Comparison of ENCODE assay signal across 7 mouse cellular contexts in genomic region chr11:94127966-94128365, GRCm38 (mm10).
DNase-seq lines count a peak whose midpoint lies in the region; ATAC-seq and TF ChIP-seq lines count a peak whose summit lies in the region.

No protein-coding gene starts in this region.

- peaks cover 26% of the 10 kb centered on the region for H3K4me1 ChIP-seq in cerebellum, adult 2 months (ENCODE audit: control insufficient read depth, insufficient read depth, low read length)
- H3K4me1 ChIP-seq in hindbrain, embryonic 15.5 days (replicated peaks) = 0 out of 2 replicates have a peak, but pooled peaks cover 2% of the 10 kb centered on the region

- peak; percentile 82 for DNase-seq in T-cell, adult 2 months (ENCODE audit: low spot score)
- peak; percentile 84 to 87 for DNase-seq in cerebellum, adult 2 months
- DNase-seq in forelimb bud, embryonic 11.5 days (ENCODE audit: low read depth, low spot score) = peak; percentile 89
- DNase-seq in layer of hippocampus, postnatal 25 days (ENCODE audit: extremely low spot score in 1 of 2, low spot score in 1 of 2) = peak; percentile 83 to 90
- peak; percentile 72 to 81 for DNase-seq in right cerebral cortex, postnatal 36 days (ENCODE audit: low spot score in 2 of 2)

- ATAC-seq in hindbrain, embryonic 15.5 days (ENCODE audit: low FRiP score, low read depth) = peak; percentile 39; the same call in 1 of the 2 replicates
- ATAC-seq in megakaryocyte, adult 5-6 weeks (ENCODE audit: poor library complexity, severe bottlenecking) = peak; percentile 80

- no peak overlapping the region for H3K9ac ChIP-seq in hindbrain, embryonic 15.5 days

- H3K4me3 ChIP-seq in cerebellum, adult 2 months (replicated peaks; ENCODE audit: insufficient read depth, low read depth, low read length) = no peak overlapping the region
- H3K4me3 ChIP-seq in hindbrain, embryonic 15.5 days = no peak overlapping the region

- no peak overlapping the region for H3K4me2 ChIP-seq in hindbrain, embryonic 15.5 days

- peaks cover 25% of the 10 kb centered on the region for H3K36me3 ChIP-seq in hindbrain, embryonic 15.5 days

- no peak for TF ChIP-seq POLR2A in cerebellum, adult 2 months (IDR thresholded peaks at IDR 0.05; ENCODE audit: borderline replicate concordance, insufficient read depth, low read length)

- no peaks in the 10 kb centered on the region for H3K27me3 ChIP-seq in cerebellum, adult 2 months (ENCODE audit: control insufficient read depth, insufficient read depth, low read length)
- H3K27me3 ChIP-seq in hindbrain, embryonic 15.5 days = no peaks in the 10 kb centered on the region

- 23% methylated on average over 5 of the region's 5 CpGs for WGBS in cerebellum, adult 2 months
- 36% methylated on average over 5 of the region's 5 CpGs for WGBS in hindbrain, embryonic 15.5 days

- TF ChIP-seq CTCF in cerebellum, adult 2 months (IDR thresholded peaks at IDR 0.05; ENCODE audit: borderline replicate concordance, insufficient read depth, low read depth, low read length) = peak; percentile 93

- H3K27ac ChIP-seq in cerebellum, adult 2 months (ENCODE audit: insufficient read depth, low read length) = no peak overlapping the region
- H3K27ac ChIP-seq in hindbrain, embryonic 15.5 days (replicated peaks) = peak overlapping the region; percentile 4; the same call in 1 of the 2 replicates

- no peaks in the 10 kb centered on the region for H3K9me3 ChIP-seq in hindbrain, embryonic 15.5 days
